Mouse (Mus musculus) MEL (cell line): Measurements from ENCODE around the gene Pdcd10. TPM values are rescaled to one million over a fixed set of nuclear protein-coding genes. Genes with fewer than 3 reads are reported as not detected.

ENCODE experiments used
- DNase-seq: peaks from one replicate; pipeline ENCODE4 v3.0.0; 2011; ENCODE audit warnings: low read depth, low spot score
- H3K27ac ChIP-seq: 2 replicates; pipeline ENCODE4 v1.5.1; 2012; ENCODE audit warnings: low read depth, mild to moderate bottlenecking, control low read depth, low read length, moderate library complexity; ENCODE audit not compliant: control insufficient read depth
- H3K27me3 ChIP-seq, 2 experiments: fragments of 150-350 bp in 1 of 2; sonication (generic) in 1 of 2; 2 replicates each; pipeline ENCODE4 v1.6.1; 2012; ENCODE audit warnings: low read length in 2 of 2, mild to moderate bottlenecking in 2 of 2, improper control_type of control experiment in 1 of 2, moderate library complexity in 1 of 2; ENCODE audit not compliant: insufficient read depth in 2 of 2, control insufficient read depth in 1 of 2
- H3K36me3 ChIP-seq, 2 experiments: 2 replicates each; pipeline ENCODE4 v1.6.1; 2012 to 2014; ENCODE audit warnings: low read length in 2 of 2, improper control_type of control experiment in 1 of 2, inconsistent platforms in 1 of 2, mild to moderate bottlenecking in 1 of 2; ENCODE audit not compliant: insufficient read depth in 2 of 2, control insufficient read depth in 1 of 2
- H3K4me1 ChIP-seq, 2 experiments: fragments of 150-350 bp in 1 of 2; sonication (generic) in 1 of 2; 2 replicates each; pipeline ENCODE4 v1.6.1; 2012; ENCODE audit warnings: low read length in 2 of 2, improper control_type of control experiment in 1 of 2, mild to moderate bottlenecking in 1 of 2; ENCODE audit not compliant: insufficient read depth in 2 of 2, control insufficient read depth in 1 of 2
- H3K4me3 ChIP-seq, 2 experiments: fragments of 150-350 bp in 1 of 2; sonication (generic) in 1 of 2; 2 replicates each; pipeline ENCODE4 v1.5.1; 2012; ENCODE audit warnings: low read depth in 2 of 2, low read length in 2 of 2, mild to moderate bottlenecking in 2 of 2, moderate library complexity in 2 of 2, control low read depth in 1 of 2, improper control_type of control experiment in 1 of 2; ENCODE audit not compliant: control insufficient read depth in 1 of 2, insufficient read depth in 1 of 2
- H3K79me2 ChIP-seq: 2 replicates; pipeline ENCODE4 v1.6.1; 2012; ENCODE audit warnings: mild to moderate bottlenecking, low read length, moderate library complexity; ENCODE audit not compliant: control insufficient read depth, poor library complexity, insufficient read depth
- H3K9ac ChIP-seq: 2 replicates; pipeline ENCODE4 v1.6.1; 2012; ENCODE audit warnings: low read depth, mild to moderate bottlenecking, control low read depth, low read length, moderate library complexity; ENCODE audit not compliant: control insufficient read depth, poor library complexity, severe bottlenecking
- H3K9me3 ChIP-seq: fragments of 150-350 bp; sonication (generic); replicated peaks from 2 replicates; pipeline ENCODE4 v1.6.1; 2012; ENCODE audit warnings: mild to moderate bottlenecking, low read length, improper control_type of control experiment, moderate library complexity; ENCODE audit not compliant: insufficient read depth
- BHLHE40 ChIP-seq: IDR thresholded peaks from 2 replicates; pipeline ENCODE4 v1.6.1; 2012; ENCODE audit warnings: low read depth, mild to moderate bottlenecking, inconsistent platforms, low read length, improper control_type of control experiment, borderline replicate concordance
- CHD1 ChIP-seq: IDR thresholded peaks from 2 replicates; pipeline ENCODE4 v1.6.1; 2012; ENCODE audit warnings: low read depth, mild to moderate bottlenecking, inconsistent platforms, low read length, improper control_type of control experiment
- CHD2 ChIP-seq: IDR thresholded peaks from 2 replicates; pipeline ENCODE4 v1.6.1; 2011; ENCODE audit warnings: low read length, improper control_type of control experiment
- CTCF ChIP-seq, 3 experiments: IDR thresholded peaks in 2 of 3; conservative IDR thresholded peaks in 1 of 3; 2 replicates each; pipeline ENCODE4 v1.5.1; 2011 to 2012; ENCODE audit warnings: low read length in 3 of 3, low read depth in 2 of 3, mild to moderate bottlenecking in 2 of 3, improper control_type of control experiment in 1 of 3, inconsistent platforms in 1 of 3, mixed read lengths in 1 of 3, moderate library complexity in 1 of 3; ENCODE audit not compliant: control insufficient read depth in 1 of 3, insufficient read depth in 1 of 3, poor library complexity in 1 of 3, severe bottlenecking in 1 of 3
- E2F4 ChIP-seq: IDR thresholded peaks from 2 replicates; pipeline ENCODE4 v1.6.1; 2011; ENCODE audit warnings: low read depth, low read length, improper control_type of control experiment, borderline replicate concordance
- ELF1 ChIP-seq: IDR thresholded peaks from 2 replicates; pipeline ENCODE4 v1.6.1; 2014; ENCODE audit warnings: low read depth, mild to moderate bottlenecking, inconsistent platforms, low read length, improper control_type of control experiment, moderate library complexity
- EP300 ChIP-seq, 2 experiments: IDR thresholded peaks; 2 replicates each; pipeline ENCODE4 v1.6.1; 2011; ENCODE audit warnings: improper control_type of control experiment in 2 of 2, low read length in 2 of 2, low read depth in 1 of 2, mild to moderate bottlenecking in 1 of 2
- ETS1 ChIP-seq: IDR thresholded peaks from 2 replicates; pipeline ENCODE4 v1.6.1; 2012; ENCODE audit warnings: low read depth, mild to moderate bottlenecking, inconsistent platforms, low read length, improper control_type of control experiment, moderate library complexity
- GABPA ChIP-seq: IDR thresholded peaks from 2 replicates; pipeline ENCODE4 v1.6.1; 2012; ENCODE audit warnings: low read depth, mild to moderate bottlenecking, inconsistent platforms, low read length, improper control_type of control experiment, moderate library complexity
- GATA1 ChIP-seq: IDR thresholded peaks from 2 replicates; pipeline ENCODE4 v1.6.1; 2011; ENCODE audit warnings: low read depth, low read length, improper control_type of control experiment
- HCFC1 ChIP-seq: IDR thresholded peaks from 2 replicates; pipeline ENCODE4 v1.6.1; 2012; ENCODE audit warnings: low read depth, mild to moderate bottlenecking, inconsistent platforms, low read length, improper control_type of control experiment, moderate library complexity
- JUND ChIP-seq: IDR thresholded peaks from 2 replicates; pipeline ENCODE4 v1.6.1; 2011; ENCODE audit warnings: low read depth, mild to moderate bottlenecking, improper control_type of control experiment, low read length
- KAT2A ChIP-seq: conservative IDR thresholded peaks from 2 replicates; pipeline ENCODE4 v1.6.1; 2012; ENCODE audit warnings: low read depth, low read length, improper control_type of control experiment, inconsistent platforms
- MAFK ChIP-seq: IDR thresholded peaks from 2 replicates; pipeline ENCODE4 v1.6.1; 2011; ENCODE audit warnings: low read depth, mild to moderate bottlenecking, low read length, improper control_type of control experiment, borderline replicate concordance
- MAX ChIP-seq: IDR thresholded peaks from 2 replicates; pipeline ENCODE4 v1.6.1; 2011; ENCODE audit warnings: low read length, improper control_type of control experiment
- MAZ ChIP-seq: IDR thresholded peaks from 2 replicates; pipeline ENCODE4 v1.6.1; 2012; ENCODE audit warnings: low read depth, mild to moderate bottlenecking, inconsistent platforms, low read length, improper control_type of control experiment
- MEF2A ChIP-seq: IDR thresholded peaks from 2 replicates; pipeline ENCODE4 v1.6.1; 2014; ENCODE audit warnings: low read depth, mild to moderate bottlenecking, inconsistent platforms, low read length, improper control_type of control experiment; ENCODE audit not compliant: poor library complexity, insufficient replicate concordance, severe bottlenecking; ENCODE audit errors: extremely low read depth
- MYB ChIP-seq: IDR thresholded peaks from 2 replicates; pipeline ENCODE4 v1.6.1; 2011; ENCODE audit warnings: mild to moderate bottlenecking, low read depth, low read length, improper control_type of control experiment
- NRF1 ChIP-seq: IDR thresholded peaks from 2 replicates; pipeline ENCODE4 v1.6.1; 2014; ENCODE audit warnings: low read depth, mild to moderate bottlenecking, inconsistent platforms, low read length, improper control_type of control experiment, moderate library complexity; ENCODE audit not compliant: poor library complexity, insufficient read depth, severe bottlenecking
- POLR2A ChIP-seq, 2 experiments: IDR thresholded peaks; 2 replicates each; pipeline ENCODE4 v1.6.1; 2011 to 2012; ENCODE audit warnings: low read length in 2 of 2, mild to moderate bottlenecking in 2 of 2, control low read depth in 1 of 2, improper control_type of control experiment in 1 of 2, low read depth in 1 of 2, moderate library complexity in 1 of 2; ENCODE audit not compliant: control insufficient read depth in 1 of 2, insufficient read depth in 1 of 2, poor library complexity in 1 of 2
- POLR2AphosphoS2 ChIP-seq: IDR thresholded peaks from 2 replicates; pipeline ENCODE4 v1.6.1; 2011; ENCODE audit warnings: low read length, improper control_type of control experiment
- POLR2AphosphoS5 ChIP-seq: IDR thresholded peaks from 2 replicates; pipeline ENCODE4 v1.6.1; 2012; ENCODE audit warnings: low read depth, borderline replicate concordance, mild to moderate bottlenecking, inconsistent platforms, low read length, moderate library complexity, mixed read lengths
- RAD21 ChIP-seq: IDR thresholded peaks from 2 replicates; pipeline ENCODE4 v1.6.1; 2011; ENCODE audit warnings: mild to moderate bottlenecking, low read depth, low read length, improper control_type of control experiment
- RCOR1 ChIP-seq: IDR thresholded peaks from 2 replicates; pipeline ENCODE4 v1.6.1; 2012; ENCODE audit warnings: low read depth, mild to moderate bottlenecking, inconsistent platforms, low read length, improper control_type of control experiment
- SIN3A ChIP-seq: IDR thresholded peaks from 2 replicates; pipeline ENCODE4 v1.6.1; 2012; ENCODE audit warnings: low read length, improper control_type of control experiment, inconsistent platforms
- SMC3 ChIP-seq: IDR thresholded peaks from 2 replicates; pipeline ENCODE4 v1.6.1; 2011; ENCODE audit warnings: low read depth, low read length, improper control_type of control experiment
- TAL1 ChIP-seq: IDR thresholded peaks from 2 replicates; pipeline ENCODE4 v1.6.1; 2012; ENCODE audit warnings: mild to moderate bottlenecking, inconsistent platforms, low read length, moderate library complexity, mixed read lengths
- TBP ChIP-seq: IDR thresholded peaks from 2 replicates; pipeline ENCODE4 v1.8.0; 2011; ENCODE audit warnings: low read depth, low read length, improper control_type of control experiment
- TCF12 ChIP-seq: IDR thresholded peaks from 2 replicates; pipeline ENCODE4 v1.6.1; 2014; ENCODE audit warnings: low read depth, mild to moderate bottlenecking, inconsistent platforms, low read length, improper control_type of control experiment, moderate library complexity
- UBTF ChIP-seq: IDR thresholded peaks from 2 replicates; pipeline ENCODE4 v1.6.1; 2012; ENCODE audit warnings: low read depth, mild to moderate bottlenecking, inconsistent platforms, low read length, improper control_type of control experiment, moderate library complexity, borderline replicate concordance; ENCODE audit not compliant: insufficient read depth
- USF1 ChIP-seq: IDR thresholded peaks from 2 replicates; pipeline ENCODE4 v1.6.1; 2014; ENCODE audit warnings: low read depth, mild to moderate bottlenecking, inconsistent platforms, low read length, improper control_type of control experiment, moderate library complexity
- USF2 ChIP-seq, 2 experiments: IDR thresholded peaks; 2 replicates each; pipeline ENCODE4 v1.6.1; 2011 to 2012; ENCODE audit warnings: improper control_type of control experiment in 2 of 2, low read length in 2 of 2, borderline replicate concordance in 1 of 2, inconsistent platforms in 1 of 2, low read depth in 1 of 2, mild to moderate bottlenecking in 1 of 2; ENCODE audit not compliant: insufficient read depth in 1 of 2
- ZC3H11A ChIP-seq: IDR thresholded peaks from 2 replicates; pipeline ENCODE4 v1.6.1; 2012; ENCODE audit warnings: low read depth, mild to moderate bottlenecking, inconsistent platforms, low read length, improper control_type of control experiment
- ZKSCAN1 ChIP-seq: IDR thresholded peaks from 2 replicates; pipeline ENCODE4 v1.6.1; 2012; ENCODE audit warnings: low read depth, mild to moderate bottlenecking, inconsistent platforms, low read length, improper control_type of control experiment, moderate library complexity
- ZMIZ1 ChIP-seq: IDR thresholded peaks from 2 replicates; pipeline ENCODE4 v1.6.1; 2012; ENCODE audit warnings: low read depth, mild to moderate bottlenecking, inconsistent platforms, low read length, improper control_type of control experiment, moderate library complexity
- ZNF384 ChIP-seq: IDR thresholded peaks from 2 replicates; pipeline ENCODE4 v1.6.1; 2012; ENCODE audit warnings: low read depth, mild to moderate bottlenecking, inconsistent platforms, low read length, improper control_type of control experiment
- polyA plus RNA-seq, 2 experiments: library from polyadenylated mRNA; stranded (reverse) in 1 of 2; unstranded in 1 of 2; fragments of >175 nt in 1 of 2; fragments of >200 nt in 1 of 2; gene quantifications; 2 replicates each; pipeline versions ENCODE4 v1.2.1 to v1.2.4; 2012; ENCODE audit warnings: low replicate concordance in 2 of 2, low read depth in 1 of 2; ENCODE audit not compliant: insufficient read length in 2 of 2, insufficient read depth in 1 of 2, missing spikeins in 1 of 2
- total RNA-seq: library from RNA; depleted of rRNA; stranded (reverse); fragments of 300-350 nt; gene quantifications from 2 replicates; pipeline ENCODE4 v1.2.3, GENCODE M21; 2012; rRNA removed

Pdcd10 gene
- total RNA-seq: 42.8 and 47.1 TPM in 2 replicates
- 100 to 1,000 TPM in 1 of 2 experiments, 10 to 100 TPM in 1; 41.4 to 110 TPM for polyA plus RNA-seq

- H3K9ac ChIP-seq: peak within 1 kb of the TSS; percentile 80
- H3K4me3 ChIP-seq: peak within 1 kb of the TSS; percentile 87 to 90
- no peaks in the 10 kb centered on the region; a peak in 1 of 4 replicates for H3K27me3 ChIP-seq
- peaks cover 24% of the 10 kb centered on the region for H3K79me2 ChIP-seq
- H3K4me1 ChIP-seq: peaks cover 0 to 7% of the 10 kb centered on the region in 2 experiments
- peak within 1 kb of the TSS; percentile 22 for H3K27ac ChIP-seq
- no peaks in the 10 kb centered on the region for H3K9me3 ChIP-seq
- peak; percentile 99 for DNase-seq
- peaks cover 0 to 22% of the 10 kb centered on the region in 2 experiments; a peak in 2 of 4 replicates for H3K36me3 ChIP-seq
- TF ChIP-seq RCOR1: no peak
- no peak for TF ChIP-seq RAD21
- TF ChIP-seq MYB: no peak
- no peak for TF ChIP-seq ZNF384
- TF ChIP-seq MEF2A: no peak
- TF ChIP-seq MAZ: peak; percentile 49
- TF ChIP-seq GATA1: no peak
- no peak for TF ChIP-seq E2F4
- no peak for TF ChIP-seq ZKSCAN1
- no peak for TF ChIP-seq POLR2AphosphoS5
- TF ChIP-seq ZMIZ1: no peak
- no peak for TF ChIP-seq GABPA
- TF ChIP-seq UBTF: no peak
- peak; percentile 89 for TF ChIP-seq SIN3A
- no peak for TF ChIP-seq BHLHE40
- no peak for TF ChIP-seq CHD2
- TF ChIP-seq ETS1: no peak
- no peak for TF ChIP-seq TAL1
- peak in 1 of 2 experiments; percentile 74; a peak in 2 of 4 replicates for TF ChIP-seq POLR2A (IDR thresholded peaks at IDR 0.05; ENCODE audit: control insufficient read depth in 1 of 2, insufficient read depth in 1 of 2, low read depth in 1 of 2, low read length in 2 of 2, poor library complexity in 1 of 2)
- TF ChIP-seq TBP: peak; percentile 58
- TF ChIP-seq MAFK: no peak
- TF ChIP-seq JUND: no peak
- TF ChIP-seq TCF12: no peak; the same call in 1 of the 2 replicates
- no peak for TF ChIP-seq NRF1
- TF ChIP-seq EP300 (IDR thresholded peaks at IDR 0.05; ENCODE audit: low read depth in 1 of 2, low read length in 2 of 2): no peak
- TF ChIP-seq ELF1: peak; percentile 97
- no peak for TF ChIP-seq USF2 (IDR thresholded peaks at IDR 0.05; ENCODE audit: borderline replicate concordance in 1 of 2, insufficient read depth in 1 of 2, low read depth in 1 of 2, low read length in 2 of 2)
- no peak for TF ChIP-seq MAX
- no peak for TF ChIP-seq USF1
- no peak for TF ChIP-seq CHD1
- peak; percentile 92 for TF ChIP-seq KAT2A
- no peak for TF ChIP-seq POLR2AphosphoS2
- no peak for TF ChIP-seq SMC3
- TF ChIP-seq CTCF (IDR thresholded peaks at IDR 0.05 in 2 of 3, conservative IDR thresholded peaks at IDR 0.05 in 1 of 3; ENCODE audit: control insufficient read depth in 1 of 3, insufficient read depth in 1 of 3, low read depth in 2 of 3, low read length in 3 of 3, poor library complexity in 1 of 3, severe bottlenecking in 1 of 3): no peak
- TF ChIP-seq HCFC1: peak; percentile 98
- no peak for TF ChIP-seq ZC3H11A
These were observed at the start of gene Pdcd10 for GRCm38 (mm10) chr3:75556695-75557291. Pdcd10 (minus strand) TSS chr3:75556856.
